Mouse (Mus musculus) testis, postnatal 14 days (tissue): ENCODE measurements at regions not wholly inside any gene's neighbourhood (a gene's known extent, or its start where the extent isn't known, plus 50 kb on each side); places are given as distances from the start of the nearest gene placed in this dataset.

ENCODE experiments used
- DNase-seq: peaks from one replicate; pipeline ENCODE4 v3.0.0; 2021; ENCODE audit warnings: low spot score

DNA sequence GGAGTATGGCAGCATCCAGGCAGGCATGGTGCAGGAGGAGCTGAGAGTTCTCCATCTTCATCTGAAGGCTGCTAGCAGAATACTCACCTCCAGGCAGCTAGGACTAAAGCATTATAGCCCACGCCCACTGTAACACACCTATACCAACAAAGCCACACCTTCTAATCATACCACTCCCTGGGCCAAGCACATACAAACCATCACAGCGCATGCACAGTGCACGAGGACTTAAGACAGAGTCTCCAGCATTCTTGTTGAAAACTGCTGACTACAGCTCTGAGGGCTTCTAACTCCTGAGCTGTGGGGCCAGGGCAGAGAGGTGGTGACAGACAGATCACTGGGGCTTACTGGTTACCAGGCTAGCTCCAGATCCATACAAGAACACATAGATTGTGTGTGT is 68.0 kb upstream of the Cnot2 start:
- no peak for DNase-seq

DNA sequence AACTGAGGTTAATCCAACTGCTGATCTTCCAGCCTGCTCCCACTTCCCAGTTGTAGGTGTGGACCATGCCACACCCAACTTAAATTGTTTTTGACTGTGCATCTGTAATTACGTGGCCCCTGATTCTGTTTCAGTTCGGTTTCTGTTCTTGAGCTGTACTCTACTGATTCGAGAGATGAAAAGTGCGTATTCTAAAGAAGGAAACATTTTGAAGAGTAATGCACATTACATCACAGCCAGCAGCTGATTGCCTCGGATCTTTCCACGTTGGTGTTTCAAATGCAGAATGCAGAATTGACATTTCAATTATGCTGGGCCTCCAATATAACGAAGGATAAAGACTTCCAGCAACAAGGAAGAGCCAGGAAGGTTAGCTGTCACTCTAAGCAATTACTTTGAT is 64.7 kb upstream of the Cnot2 start:
- no peak for DNase-seq

- no peak for DNase-seq
These were observed 64.3 kb upstream of the Cnot2 start for GRCm38 (mm10) chr10:116645631-116646030.

- DNase-seq, result no peak
These were observed 63.8 kb upstream of the Cnot2 start for GRCm38 (mm10) chr10:116645108-116645507.
